Mouse (Mus musculus) hindbrain, embryonic 14.5 days (tissue): ENCODE measurements around the gene Sema4a. TPM values are rescaled to one million over a fixed set of nuclear protein-coding genes. Genes with fewer than 3 reads are reported as not detected.

ENCODE experiments used
- ATAC-seq: fragments of 200-750 bp; cut with Nextera tagmentation; 2 replicates; pipeline ENCODE4 v1.8.0; 2017; ENCODE audit warnings: moderate number of reproducible peaks, mild to moderate bottlenecking, moderate TSS enrichment, moderate library complexity; ENCODE audit not compliant: low FRiP score
- DNase-seq: peaks from one replicate; pipeline ENCODE4 v3.0.0-alpha.2; 2015; ENCODE audit warnings: low spot score
- H3K27ac ChIP-seq: fragments of 300-500 bp; sonication (generic); 2 replicates; pipeline ENCODE4 v1.5.1; 2014; ENCODE audit warnings: mild to moderate bottlenecking, moderate library complexity
- H3K27me3 ChIP-seq: fragments of 300-500 bp; sonication (generic); 2 replicates; pipeline ENCODE4 v1.6.1; 2014; ENCODE audit warnings: mild to moderate bottlenecking, low read length, mixed read lengths; ENCODE audit not compliant: control insufficient read depth, insufficient read depth
- H3K36me3 ChIP-seq: fragments of 300-500 bp; sonication (generic); replicated peaks from 2 replicates; pipeline ENCODE4 v1.6.1; 2014; ENCODE audit not compliant: control insufficient read depth, insufficient read depth
- H3K4me1 ChIP-seq: fragments of 300-500 bp; sonication (generic); replicated peaks from 2 replicates; pipeline ENCODE4 v1.6.1; 2014; ENCODE audit warnings: antibody characterized with exemption, low read length, mixed read lengths; ENCODE audit not compliant: control insufficient read depth, insufficient read depth
- H3K4me2 ChIP-seq: fragments of 300-500 bp; sonication (generic); replicated peaks from 2 replicates; pipeline ENCODE4 v1.6.1; 2014; ENCODE audit warnings: mild to moderate bottlenecking, moderate library complexity
- H3K4me3 ChIP-seq: fragments of 300-500 bp; sonication (generic); replicated peaks from 2 replicates; pipeline ENCODE4 v1.5.1; 2014; ENCODE audit warnings: mild to moderate bottlenecking, low read length
- H3K9ac ChIP-seq: fragments of 300-500 bp; sonication (generic); 2 replicates; pipeline ENCODE4 v1.6.1; 2014
- H3K9me3 ChIP-seq: fragments of 300-500 bp; sonication (generic); 2 replicates; pipeline ENCODE4 v1.6.1; 2016; ENCODE audit warnings: low read length; ENCODE audit not compliant: control insufficient read depth
- WGBS: fragments of 180-500 bp; shearing (Covaris S2); extraction: QIAGEN DNeasy Blood & Tissue Kit; methylation state at CpG from one replicate; pipeline ENCODE4 v1.1.7; 2014; 5-methylcytosine and 5-hydroxymethylcytosine counted together
- polyA plus RNA-seq: library from polyadenylated mRNA; unstranded; fragments of >200 nt; fragmentation: Nextera tagmentation; extraction: Ambion mirVana; gene quantifications from 2 replicates; pipeline ENCODE4 v1.2.1, GENCODE M21; 2014

Sema4a gene
- polyA plus RNA-seq, 1 experiment from 2014 or later: 21.5 TPM

GRCm38 (mm10) chr3:88425708-88426420 lies 35.1 kb downstream of the Sema4a start:
- Histone ChIP-seq H3K9me3 (no peaks in the 10 kb centered on the region), H3K27ac (no peak overlapping the region; the same call in 1 of the 2 replicates), H3K27me3 (no peaks in the 10 kb centered on the region), H3K4me2 (no peak overlapping the region), H3K9ac (peak overlapping the region; percentile 31; the same call in 1 of the 2 replicates), H3K4me3 (no peak overlapping the region), H3K4me1 (peaks cover 29% of the 10 kb centered on the region), H3K36me3 (peaks cover 6% of the 10 kb centered on the region)
- DNase-seq: no peak
- 84% methylated on average over 10 of the region's 10 CpGs for WGBS
- ATAC-seq: no peak

- peaks cover 29% of the 10 kb centered on the region for H3K4me1 ChIP-seq
- peaks cover 11% of the 10 kb centered on the region for H3K36me3 ChIP-seq
- H3K27me3 ChIP-seq: no peaks in the 10 kb centered on the region
- H3K9me3 ChIP-seq: no peaks in the 10 kb centered on the region
- ATAC-seq (no peak), DNase-seq (no peak)
- WGBS: 12% methylated on average over 2 of the region's 2 CpGs
- H3K9ac ChIP-seq: peak overlapping the region; percentile 31; the same call in 1 of the 2 replicates
- no peak overlapping the region; the same call in 1 of the 2 replicates for H3K27ac ChIP-seq
- H3K4me3 ChIP-seq: peak overlapping the region; percentile 72; the same call in 1 of the 2 replicates
- H3K4me2 ChIP-seq: peak overlapping the region; percentile 66
These were observed 35.7 kb downstream of the Sema4a start for GRCm38 (mm10) chr3:88425330-88425689.

- H3K27me3 ChIP-seq: no peaks in the 10 kb centered on the region
- no peaks in the 10 kb centered on the region for H3K9me3 ChIP-seq
- peaks cover 17% of the 10 kb centered on the region for H3K36me3 ChIP-seq
- peak within 1 kb of the TSS; percentile 72 for H3K4me3 ChIP-seq
- H3K27ac ChIP-seq: peak within 1 kb of the TSS; percentile 67
- ATAC-seq: peak; percentile 96
- under 1% methylated on average over 35 of the region's 35 CpGs for WGBS
- DNase-seq: peak; percentile 96
- H3K9ac ChIP-seq: peak within 1 kb of the TSS; percentile 69
- peaks cover 29% of the 10 kb centered on the region for H3K4me1 ChIP-seq
- peak within 1 kb of the TSS; percentile 66 for H3K4me2 ChIP-seq
These were observed 36.2 kb downstream of the Sema4a start, which contains the start of gene Slc25a44 for GRCm38 (mm10) chr3:88424605-88425329. Gene Slc25a44, minus strand, starts transcription at chr3:88425139.

- 36% methylated on average over 9 of the region's 9 CpGs for WGBS
These were observed 38.8 kb downstream of the Sema4a start for GRCm38 (mm10) chr3:88422020-88422720.

GRCm38 (mm10) chr3:88420771-88421170 lies 40.2 kb downstream of the Sema4a start:
- ATAC-seq (no peak), DNase-seq (no peak)
- Histone ChIP-seq H3K36me3 (peaks cover 55% of the 10 kb centered on the region), H3K4me3 (no peak overlapping the region), H3K27ac (no peak overlapping the region), H3K4me1 (peaks cover 29% of the 10 kb centered on the region), H3K9ac (no peak overlapping the region), H3K27me3 (no peaks in the 10 kb centered on the region), H3K9me3 (no peaks in the 10 kb centered on the region), H3K4me2 (no peak overlapping the region)
- WGBS: 96% methylated on average over 19 of the region's 19 CpGs

More at GRCm38 (mm10) chr3:88422020-88422720, 38.8 kb downstream of the Sema4a start:
- Histone ChIP-seq H3K9me3 (no peaks in the 10 kb centered on the region), H3K27me3 (no peaks in the 10 kb centered on the region), H3K9ac (0 out of 2 replicates have a peak overlapping the region, but pooled peaks have one; percentile 39), H3K27ac (0 out of 2 replicates have a peak overlapping the region, but pooled peaks have one; percentile 2), H3K4me2 (peak overlapping the region; percentile 9), H3K36me3 (peaks cover 43% of the 10 kb centered on the region), H3K4me1 (peaks cover 29% of the 10 kb centered on the region), H3K4me3 (no peak overlapping the region)
- DNase-seq (no peak), ATAC-seq (no peak)

- ATAC-seq (no peak), DNase-seq (no peak)
- H3K4me1 ChIP-seq: peaks cover 14% of the 10 kb centered on the region; the same call in 1 of the 2 replicates
- 89% methylated on average over 6 of the region's 6 CpGs for WGBS
- H3K36me3 ChIP-seq: peaks cover 82% of the 10 kb centered on the region
- no peaks in the 10 kb centered on the region for H3K9me3 ChIP-seq
- H3K27me3 ChIP-seq: no peaks in the 10 kb centered on the region
- H3K4me3 ChIP-seq: no peak overlapping the region
- no peak overlapping the region for H3K27ac ChIP-seq
- no peak overlapping the region for H3K9ac ChIP-seq
- no peak overlapping the region for H3K4me2 ChIP-seq
These were observed 43.0 kb downstream of the Sema4a start for GRCm38 (mm10) chr3:88418016-88418415.

- WGBS: 93% methylated on average over 4 of the region's 4 CpGs
- no peaks in the 10 kb centered on the region for H3K27me3 ChIP-seq
- no peak overlapping the region for H3K9ac ChIP-seq
- DNase-seq (no peak), ATAC-seq (no peak)
- H3K36me3 ChIP-seq: peaks cover 96% of the 10 kb centered on the region
- no peak overlapping the region for H3K27ac ChIP-seq
- H3K4me2 ChIP-seq: no peak overlapping the region
- H3K4me1 ChIP-seq: peaks cover 4% of the 10 kb centered on the region; the same call in 1 of the 2 replicates
- no peaks in the 10 kb centered on the region for H3K9me3 ChIP-seq
- H3K4me3 ChIP-seq: no peak overlapping the region
These were observed 45.3 kb downstream of the Sema4a start for GRCm38 (mm10) chr3:88415668-88416067.

GRCm38 (mm10) chr3:88412636-88413035 lies 48.3 kb downstream of the Sema4a start:
- Histone ChIP-seq H3K9ac (no peak overlapping the region), H3K4me3 (no peak overlapping the region), H3K4me2 (no peak overlapping the region), H3K9me3 (no peaks in the 10 kb centered on the region), H3K27ac (no peak overlapping the region), H3K4me1 (peaks cover 12% of the 10 kb centered on the region), H3K27me3 (no peaks in the 10 kb centered on the region), H3K36me3 (peaks cover 66% of the 10 kb centered on the region)
- WGBS: 90% methylated on average over 11 of the region's 11 CpGs
- ATAC-seq (no peak), DNase-seq (no peak)

GRCm38 (mm10) chr3:88411681-88412080 lies 49.3 kb downstream of the Sema4a start:
- Histone ChIP-seq H3K36me3 (peaks cover 56% of the 10 kb centered on the region), H3K27ac (no peak overlapping the region), H3K27me3 (no peaks in the 10 kb centered on the region), H3K4me3 (no peak overlapping the region), H3K9me3 (no peaks in the 10 kb centered on the region), H3K4me2 (no peak overlapping the region), H3K9ac (no peak overlapping the region), H3K4me1 (peaks cover 12% of the 10 kb centered on the region)
- DNase-seq (no peak), ATAC-seq (no peak)
- WGBS: 89% methylated on average over 4 of the region's 4 CpGs
